Mouse (Mus musculus): Measurements from ENCODE around the gene Grcc10. TPM values are rescaled to one million over a fixed set of nuclear protein-coding genes. Genes with fewer than 3 reads are reported as not detected.

Gene Grcc10
- polyA plus RNA-seq, 1 experiment from 2014 or later, result 440 TPM

- DNase-seq (ENCODE audit: low spot score) (peak; percentile 82), ATAC-seq (replicated peaks; ENCODE audit: low FRiP score, low TSS enrichment, low read depth) (peak; percentile 73)
- Histone ChIP-seq H3K9me3 (ENCODE audit: control insufficient read depth, low read length) (no peaks in the 10 kb centered on the region), H3K27me3 (replicated peaks; ENCODE audit: control insufficient read depth, insufficient read depth, low read length) (no peaks in the 10 kb centered on the region), H3K9ac (ENCODE audit: low read length) (no peak overlapping the region), H3K36me3 (ENCODE audit: control insufficient read depth, insufficient read depth, low read length) (peaks cover 91% of the 10 kb centered on the region), H3K27ac (ENCODE audit: low read depth) (no peak overlapping the region), H3K4me1 (replicated peaks; ENCODE audit: control insufficient read depth, insufficient read depth, low read length) (no peaks in the 10 kb centered on the region), H3K4me2 (ENCODE audit: low read length) (no peak overlapping the region), H3K4me3 (ENCODE audit: low read depth, low read length) (no peak overlapping the region)
- 43% methylated on average over 3 of the region's 3 CpGs for WGBS
Measured at GRCm38 (mm10) chr6:124702784-124703103, 38.4 kb downstream of the Grcc10 start.

DNA sequence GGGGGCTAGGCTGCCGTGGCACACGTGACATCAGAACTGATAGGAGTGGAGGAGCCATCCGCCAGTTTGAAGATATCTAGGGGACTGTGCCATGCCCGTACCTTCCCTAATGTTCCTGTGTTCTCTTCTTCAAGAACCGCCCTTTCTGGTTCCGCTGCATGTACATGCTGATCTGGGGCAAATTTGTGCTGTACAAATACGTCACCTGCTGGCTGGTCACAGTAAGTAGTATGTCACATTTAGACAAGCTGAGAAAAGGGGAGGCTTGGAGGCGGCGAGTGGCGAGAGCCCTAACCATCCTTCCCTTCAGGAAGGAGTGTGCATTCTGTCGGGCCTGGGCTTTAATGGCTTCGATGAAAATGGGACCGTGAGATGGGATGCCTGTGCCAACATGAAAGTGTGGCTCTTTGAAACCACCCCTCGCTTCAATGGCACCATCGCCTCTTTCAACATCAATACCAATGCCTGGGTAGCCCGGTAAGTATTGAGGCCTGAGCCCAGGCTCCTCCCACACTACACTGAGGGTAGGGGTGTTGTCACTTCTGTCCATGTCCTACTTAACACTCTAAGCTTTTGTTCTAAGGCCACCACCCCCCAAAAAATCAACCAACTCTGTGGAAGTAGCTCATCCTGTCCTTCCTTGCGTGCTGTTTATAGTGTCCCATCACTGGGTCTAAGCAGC lies 38.9 kb downstream of the Grcc10 start:
- Histone ChIP-seq H3K4me2 (ENCODE audit: low read length) (no peak overlapping the region), H3K27ac (ENCODE audit: low read depth) (no peak overlapping the region), H3K36me3 (ENCODE audit: control insufficient read depth, insufficient read depth, low read length) (peaks cover 86% of the 10 kb centered on the region), H3K4me1 (replicated peaks; ENCODE audit: control insufficient read depth, insufficient read depth, low read length) (no peaks in the 10 kb centered on the region), H3K27me3 (replicated peaks; ENCODE audit: control insufficient read depth, insufficient read depth, low read length) (no peaks in the 10 kb centered on the region), H3K9me3 (ENCODE audit: control insufficient read depth, low read length) (no peaks in the 10 kb centered on the region), H3K4me3 (ENCODE audit: low read depth, low read length) (no peak overlapping the region), H3K9ac (ENCODE audit: low read length) (no peak overlapping the region)
- DNase-seq (ENCODE audit: low spot score) (no peak), ATAC-seq (replicated peaks; ENCODE audit: low FRiP score, low TSS enrichment, low read depth) (0 out of 2 replicates have a peak, but pooled peaks have one; percentile 5)
- 93% methylated on average over 17 of the region's 17 CpGs for WGBS

GRCm38 (mm10) chr6:124701338-124701737 lies 39.8 kb downstream of the Grcc10 start:
- 81% methylated on average over 8 of the region's 8 CpGs for WGBS
- no peak for ATAC-seq (replicated peaks; ENCODE audit: low FRiP score, low TSS enrichment, low read depth)

DNA sequence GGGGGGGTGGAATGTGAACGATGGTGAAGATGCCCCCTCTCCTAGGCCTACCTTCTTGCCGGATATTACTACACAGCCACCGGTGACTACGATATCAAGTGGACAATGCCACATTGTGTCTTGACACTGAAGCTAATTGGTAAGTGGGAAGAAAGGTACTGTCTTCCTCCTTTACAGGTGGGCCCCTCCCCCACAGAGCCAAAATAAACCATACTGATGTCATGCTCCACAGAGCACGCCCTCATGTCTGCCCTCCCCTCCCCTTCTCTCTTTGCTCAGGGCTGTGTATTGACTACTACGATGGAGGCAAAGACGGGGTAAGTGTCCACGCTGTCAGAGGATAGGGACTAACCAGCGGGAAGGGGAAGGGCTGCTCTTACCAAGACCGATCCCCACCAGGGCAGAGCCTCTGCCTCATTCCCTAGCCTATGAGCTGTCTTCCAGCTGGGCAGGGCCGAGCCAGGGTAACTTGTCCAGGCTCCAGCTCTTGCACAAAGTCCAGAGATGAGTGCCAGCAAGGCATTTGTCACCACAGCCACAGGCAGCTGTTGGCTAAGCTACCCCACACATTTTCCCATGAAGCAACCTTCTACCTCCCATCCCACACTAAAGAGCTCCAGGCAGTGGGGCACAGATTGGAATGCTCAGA lies 41.1 kb downstream of the Grcc10 start:
- no peak overlapping the region for H3K4me3 ChIP-seq (ENCODE audit: low read depth, low read length)
- WGBS, result 80% methylated on average over 11 of the region's 11 CpGs
- DNase-seq (ENCODE audit: low spot score) (no peak), ATAC-seq (replicated peaks; ENCODE audit: low FRiP score, low TSS enrichment, low read depth) (no peak)
- peaks cover 66% of the 10 kb centered on the region for H3K36me3 ChIP-seq (ENCODE audit: control insufficient read depth, insufficient read depth, low read length)
- H3K9ac ChIP-seq (ENCODE audit: low read length), result no peak overlapping the region
- no peaks in the 10 kb centered on the region for H3K9me3 ChIP-seq (ENCODE audit: control insufficient read depth, low read length)
- H3K27me3 ChIP-seq (replicated peaks; ENCODE audit: control insufficient read depth, insufficient read depth, low read length), result no peaks in the 10 kb centered on the region
- H3K27ac ChIP-seq (ENCODE audit: low read depth), result no peak overlapping the region
- H3K4me2 ChIP-seq (ENCODE audit: low read length), result no peak overlapping the region
- H3K4me1 ChIP-seq (replicated peaks; ENCODE audit: control insufficient read depth, insufficient read depth, low read length), result no peaks in the 10 kb centered on the region

More at GRCm38 (mm10) chr6:124701338-124701737, 39.8 kb downstream of the Grcc10 start:
- no peak overlapping the region for H3K9ac ChIP-seq (ENCODE audit: low read length)
- no peak for DNase-seq (ENCODE audit: low spot score)
- H3K4me1 ChIP-seq (replicated peaks; ENCODE audit: control insufficient read depth, insufficient read depth, low read length), result no peaks in the 10 kb centered on the region
- no peak overlapping the region for H3K4me3 ChIP-seq (ENCODE audit: low read depth, low read length)
- no peak overlapping the region for H3K27ac ChIP-seq (ENCODE audit: low read depth)
- no peaks in the 10 kb centered on the region for H3K27me3 ChIP-seq (replicated peaks; ENCODE audit: control insufficient read depth, insufficient read depth, low read length)
- no peak overlapping the region for H3K4me2 ChIP-seq (ENCODE audit: low read length)
- H3K9me3 ChIP-seq (ENCODE audit: control insufficient read depth, low read length), result no peaks in the 10 kb centered on the region
- H3K36me3 ChIP-seq (ENCODE audit: control insufficient read depth, insufficient read depth, low read length), result peaks cover 77% of the 10 kb centered on the region

DNA sequence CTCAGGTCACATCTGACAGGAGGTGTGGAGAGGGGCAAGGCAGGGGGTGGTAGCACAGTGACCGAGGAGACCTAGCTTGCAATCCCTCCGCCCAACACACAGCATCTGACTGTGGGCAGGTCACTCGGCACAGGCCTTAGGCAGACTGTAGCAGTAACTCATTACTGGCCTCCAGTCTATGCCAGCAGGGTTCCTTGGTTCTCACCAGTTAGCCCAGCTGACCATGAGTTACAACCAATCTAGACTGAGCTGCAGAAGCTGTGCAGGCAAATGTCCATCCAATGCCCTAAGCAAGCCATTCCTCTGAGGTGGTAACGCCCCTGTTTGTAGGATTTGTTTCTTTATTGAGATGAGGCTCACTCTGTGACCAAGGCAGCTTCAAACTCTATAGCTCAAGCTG lies 41.8 kb downstream of the Grcc10 start:
- no peak overlapping the region for H3K4me2 ChIP-seq (ENCODE audit: low read length)
- no peak overlapping the region for H3K4me3 ChIP-seq (ENCODE audit: low read depth, low read length)
- H3K4me1 ChIP-seq (replicated peaks; ENCODE audit: control insufficient read depth, insufficient read depth, low read length), result peaks cover 2% of the 10 kb centered on the region; the same call in 1 of the 2 replicates
- H3K9ac ChIP-seq (ENCODE audit: low read length), result no peak overlapping the region
- no peak for ATAC-seq (replicated peaks; ENCODE audit: low FRiP score, low TSS enrichment, low read depth)
- H3K27ac ChIP-seq (ENCODE audit: low read depth), result no peak overlapping the region
- DNase-seq (ENCODE audit: low spot score), result no peak
- peaks cover 59% of the 10 kb centered on the region for H3K36me3 ChIP-seq (ENCODE audit: control insufficient read depth, insufficient read depth, low read length)
- 85% methylated on average over 4 of the region's 4 CpGs for WGBS
- H3K27me3 ChIP-seq (replicated peaks; ENCODE audit: control insufficient read depth, insufficient read depth, low read length), result no peaks in the 10 kb centered on the region
- H3K9me3 ChIP-seq (ENCODE audit: control insufficient read depth, low read length), result no peaks in the 10 kb centered on the region

DNA sequence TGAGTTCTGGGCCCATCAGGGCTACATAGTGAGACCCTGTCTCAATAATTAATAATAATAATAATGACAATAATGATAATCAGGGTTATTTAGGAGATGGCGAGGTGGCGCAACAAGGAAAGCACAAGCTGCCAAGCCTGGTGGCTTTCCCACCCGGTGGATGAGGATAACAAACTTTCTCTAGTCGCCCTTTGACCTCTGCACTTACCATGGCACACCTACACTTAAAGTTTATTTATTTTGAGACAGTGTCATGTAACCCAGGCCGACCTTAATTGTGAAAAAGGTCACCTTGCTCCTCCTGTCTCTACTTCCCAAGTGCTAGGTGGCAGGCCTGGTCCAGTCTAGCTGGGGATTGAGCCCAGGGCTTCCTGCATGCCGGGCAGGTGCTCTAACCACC lies 42.4 kb downstream of the Grcc10 start:
- DNase-seq (ENCODE audit: low spot score), result no peak
- Histone ChIP-seq H3K9ac (ENCODE audit: low read length) (no peak overlapping the region), H3K4me1 (replicated peaks; ENCODE audit: control insufficient read depth, insufficient read depth, low read length) (peaks cover 6% of the 10 kb centered on the region), H3K4me2 (ENCODE audit: low read length) (no peak overlapping the region), H3K27me3 (replicated peaks; ENCODE audit: control insufficient read depth, insufficient read depth, low read length) (no peaks in the 10 kb centered on the region), H3K9me3 (ENCODE audit: control insufficient read depth, low read length) (no peaks in the 10 kb centered on the region), H3K4me3 (ENCODE audit: low read depth, low read length) (no peak overlapping the region), H3K36me3 (ENCODE audit: control insufficient read depth, insufficient read depth, low read length) (peaks cover 53% of the 10 kb centered on the region), H3K27ac (ENCODE audit: low read depth) (no peak overlapping the region)
- no peak for ATAC-seq (replicated peaks; ENCODE audit: low FRiP score, low TSS enrichment, low read depth)
- WGBS, result 75% methylated on average over 6 of the region's 6 CpGs

DNA sequence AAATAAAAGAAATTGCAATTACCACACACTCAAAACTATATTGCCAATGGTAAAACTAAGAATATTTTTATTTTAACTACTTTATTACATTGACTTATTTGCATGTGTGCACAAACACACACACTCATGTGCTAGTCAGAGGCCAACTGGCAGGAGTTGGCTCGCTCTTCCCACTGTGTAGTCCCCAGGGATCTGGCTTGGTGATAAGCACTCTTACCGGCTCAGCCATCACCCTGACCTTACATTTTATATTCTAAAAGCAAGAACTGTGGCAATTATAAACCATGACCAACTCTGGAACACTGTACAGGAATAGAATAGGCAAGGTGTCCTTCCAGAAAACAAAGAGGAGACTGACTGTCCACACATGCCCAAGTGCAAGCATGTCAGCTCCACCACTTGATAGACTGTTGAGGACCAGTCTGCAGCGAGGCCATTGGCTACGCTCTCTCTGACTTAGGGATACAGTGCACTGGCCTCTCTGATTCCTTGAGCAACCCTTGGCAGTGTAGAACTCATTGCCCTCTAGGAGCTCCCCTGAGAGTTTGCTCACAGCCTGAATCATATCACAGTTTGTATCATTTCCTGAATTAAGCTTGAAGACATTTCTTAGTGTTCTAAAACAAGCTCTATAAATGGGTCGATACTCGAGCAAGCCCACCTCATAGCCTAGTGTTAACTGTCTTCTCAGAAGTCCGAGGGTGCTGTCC lies 44.6 kb downstream of the Grcc10 start:
- Histone ChIP-seq H3K9me3 (ENCODE audit: control insufficient read depth, low read length) (no peaks in the 10 kb centered on the region), H3K27me3 (replicated peaks; ENCODE audit: control insufficient read depth, insufficient read depth, low read length) (no peaks in the 10 kb centered on the region), H3K27ac (ENCODE audit: low read depth) (no peak overlapping the region), H3K4me3 (ENCODE audit: low read depth, low read length) (no peak overlapping the region), H3K4me1 (replicated peaks; ENCODE audit: control insufficient read depth, insufficient read depth, low read length) (peaks cover 10% of the 10 kb centered on the region), H3K9ac (ENCODE audit: low read length) (no peak overlapping the region), H3K36me3 (ENCODE audit: control insufficient read depth, insufficient read depth, low read length) (peaks cover 31% of the 10 kb centered on the region), H3K4me2 (ENCODE audit: low read length) (no peak overlapping the region)
- 92% methylated on average over 7 of the region's 7 CpGs for WGBS
- ATAC-seq (replicated peaks; ENCODE audit: low FRiP score, low TSS enrichment, low read depth) (no peak), DNase-seq (ENCODE audit: low spot score) (no peak)

DNA sequence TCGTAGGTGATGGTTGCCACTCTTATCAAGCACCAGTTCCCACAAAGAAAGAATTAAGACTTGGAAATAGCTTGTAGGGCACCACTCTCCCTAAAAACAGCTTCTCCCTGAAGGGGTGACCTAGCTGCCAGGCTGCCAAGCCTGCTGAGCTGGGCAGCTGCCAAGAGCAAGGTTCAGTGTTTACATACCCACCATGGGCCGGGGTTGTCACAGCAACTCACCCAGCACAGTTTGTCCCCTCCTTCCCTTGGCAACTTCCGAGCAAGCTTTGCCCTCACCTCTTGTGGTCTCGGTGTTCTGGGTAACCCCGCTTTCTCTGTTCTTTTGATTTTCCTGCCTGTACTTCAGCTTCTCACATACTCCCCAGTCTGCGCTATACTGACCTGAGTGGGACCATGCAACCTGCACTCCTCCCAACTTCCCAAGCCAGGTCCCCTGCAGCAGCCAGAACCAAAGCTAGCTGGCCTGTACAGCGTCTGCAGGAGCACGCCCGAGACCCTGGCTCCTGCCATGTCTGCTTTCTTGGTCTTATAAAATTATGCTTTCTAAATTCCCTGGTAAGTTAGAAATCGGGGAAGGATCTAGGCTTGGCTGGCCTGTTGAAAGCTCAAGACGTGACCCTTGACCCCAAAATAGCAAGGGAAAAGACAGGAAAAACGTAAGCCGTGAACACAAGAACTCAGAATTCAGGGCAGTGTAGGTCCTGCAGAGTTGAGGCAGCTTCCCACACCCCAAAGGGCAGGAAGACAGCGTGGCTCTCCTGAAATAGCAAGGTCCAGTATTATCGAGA lies 46.8 kb downstream of the Grcc10 start:
- Histone ChIP-seq H3K4me2 (ENCODE audit: low read length) (no peak overlapping the region), H3K9ac (ENCODE audit: low read length) (no peak overlapping the region), H3K36me3 (ENCODE audit: control insufficient read depth, insufficient read depth, low read length) (peaks cover 9% of the 10 kb centered on the region), H3K4me3 (ENCODE audit: low read depth, low read length) (no peak overlapping the region), H3K9me3 (ENCODE audit: control insufficient read depth, low read length) (no peaks in the 10 kb centered on the region), H3K4me1 (replicated peaks; ENCODE audit: control insufficient read depth, insufficient read depth, low read length) (peaks cover 10% of the 10 kb centered on the region), H3K27ac (ENCODE audit: low read depth) (no peak overlapping the region; the same call in 1 of the 2 replicates), H3K27me3 (replicated peaks; ENCODE audit: control insufficient read depth, insufficient read depth, low read length) (no peaks in the 10 kb centered on the region)
- ATAC-seq (replicated peaks; ENCODE audit: low FRiP score, low TSS enrichment, low read depth), result 0 out of 2 replicates have a peak, but pooled peaks have one; percentile 29
- 75% methylated on average over 15 of the region's 15 CpGs for WGBS
- DNase-seq (ENCODE audit: low spot score), result no peak

Measured in intestine, embryonic 14.5 days (tissue).